Mouse (Mus musculus) heart, embryonic 13.5 days (tissue): ENCODE measurements around the gene Pex13. TPM values are rescaled to one million over a fixed set of nuclear protein-coding genes. Genes with fewer than 3 reads are reported as not detected.
A peak's percentile ranks its signal among the peaks of the same experiment; 100 is the strongest.

Source experiments
- ATAC-seq: fragments of 200-750 bp; cut with Nextera tagmentation; 2 replicates; pipeline ENCODE4 v1.8.0; 2017; ENCODE audit warnings: moderate TSS enrichment; ENCODE audit not compliant: insufficient number of reproducible peaks, low FRiP score, low TSS enrichment; ENCODE audit errors: extremely low read depth
- H3K27ac ChIP-seq: fragments of 300-500 bp; sonication (generic); replicated peaks from 2 replicates; pipeline ENCODE4 v1.5.1; 2015; ENCODE audit warnings: moderate library complexity, mild to moderate bottlenecking, inconsistent platforms
- H3K27me3 ChIP-seq: fragments of 300-500 bp; sonication (generic); replicated peaks from 2 replicates; pipeline ENCODE4 v1.6.1; 2015; ENCODE audit warnings: mild to moderate bottlenecking, inconsistent platforms
- H3K36me3 ChIP-seq: fragments of 300-500 bp; sonication (generic); 2 replicates; pipeline ENCODE4 v1.6.1; 2015; ENCODE audit warnings: mild to moderate bottlenecking, inconsistent platforms
- H3K4me1 ChIP-seq: fragments of 300-500 bp; sonication (generic); 2 replicates; pipeline ENCODE4 v1.6.1; 2015; ENCODE audit warnings: inconsistent platforms
- H3K4me2 ChIP-seq: fragments of 300-500 bp; sonication (generic); 2 replicates; pipeline ENCODE4 v1.6.1; 2015; ENCODE audit warnings: inconsistent platforms, mild to moderate bottlenecking, moderate library complexity
- H3K4me3 ChIP-seq: fragments of 300-500 bp; sonication (generic); 2 replicates; pipeline ENCODE4 v1.5.1; 2015; ENCODE audit warnings: moderate library complexity, mild to moderate bottlenecking, inconsistent platforms
- H3K9ac ChIP-seq: fragments of 300-500 bp; sonication (generic); 2 replicates; pipeline ENCODE4 v1.6.1; 2015; ENCODE audit warnings: inconsistent platforms, mild to moderate bottlenecking, moderate library complexity
- H3K9me3 ChIP-seq: fragments of 300-500 bp; sonication (generic); 2 replicates; pipeline ENCODE4 v1.6.1; 2016; ENCODE audit warnings: inconsistent platforms
- WGBS: fragments of 180-500 bp; shearing (Covaris S2); methylation state at CpG from one replicate; pipeline ENCODE4 v1.1.7; 2015; ENCODE audit warnings: mixed read lengths; 5-methylcytosine and 5-hydroxymethylcytosine counted together
- polyA plus RNA-seq: library from polyadenylated mRNA; unstranded; fragments of >200 nt; fragmentation: Nextera tagmentation; extraction: Ambion mirVana; gene quantifications from 2 replicates; pipeline ENCODE4 v1.2.1, GENCODE M21; 2015

The Pex13 gene
- polyA plus RNA-seq, 1 experiment from 2014 or later = 24.9 TPM

GRCm38 (mm10) chr11:23680435-23680950, 14.7 kb upstream of the Pex13 start:
- ATAC-seq = no peak
- H3K27me3 ChIP-seq = no peaks in the 10 kb centered on the region
- peaks cover 79% of the 10 kb centered on the region for H3K36me3 ChIP-seq
- H3K9me3 ChIP-seq = no peaks in the 10 kb centered on the region
- WGBS = 88% methylated on average over 6 of the region's 6 CpGs
- H3K4me2 ChIP-seq = no peak overlapping the region
- no peaks in the 10 kb centered on the region for H3K4me1 ChIP-seq
- H3K4me3 ChIP-seq = no peak overlapping the region
- H3K9ac ChIP-seq = no peak overlapping the region
- no peak overlapping the region for H3K27ac ChIP-seq

- Histone ChIP-seq H3K27me3 (no peaks in the 10 kb centered on the region), H3K4me2 (no peak overlapping the region), H3K4me1 (no peaks in the 10 kb centered on the region), H3K4me3 (no peak overlapping the region), H3K27ac (no peak overlapping the region), H3K9me3 (no peaks in the 10 kb centered on the region), H3K9ac (no peak overlapping the region), H3K36me3 (peaks cover 85% of the 10 kb centered on the region)
- no peak for ATAC-seq
- WGBS = 40% methylated on average over 3 of the region's 3 CpGs
These were observed 13.4 kb upstream of the Pex13 start for GRCm38 (mm10) chr11:23679044-23679642.

DNA sequence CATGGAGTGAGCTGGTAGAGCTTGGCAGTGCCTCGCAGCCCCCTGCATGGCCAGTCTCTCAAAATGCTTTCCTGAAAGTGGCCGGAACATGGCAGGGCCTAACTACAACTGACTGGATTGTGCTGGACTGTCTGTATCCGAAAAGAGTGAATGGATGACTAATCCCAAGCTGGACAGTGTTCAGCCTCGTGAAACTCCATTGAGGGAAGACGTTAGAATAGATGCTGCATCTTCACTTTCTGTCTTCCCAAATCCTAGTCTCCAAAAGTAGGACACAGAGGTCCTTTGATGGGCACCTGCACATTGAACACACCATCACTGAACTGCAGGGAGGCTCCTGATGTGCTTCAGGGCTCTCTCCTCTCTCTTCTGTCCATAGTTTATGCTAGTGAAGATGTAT, 10.3 kb upstream of the Pex13 start:
- H3K36me3 ChIP-seq = peaks cover 85% of the 10 kb centered on the region

DNA sequence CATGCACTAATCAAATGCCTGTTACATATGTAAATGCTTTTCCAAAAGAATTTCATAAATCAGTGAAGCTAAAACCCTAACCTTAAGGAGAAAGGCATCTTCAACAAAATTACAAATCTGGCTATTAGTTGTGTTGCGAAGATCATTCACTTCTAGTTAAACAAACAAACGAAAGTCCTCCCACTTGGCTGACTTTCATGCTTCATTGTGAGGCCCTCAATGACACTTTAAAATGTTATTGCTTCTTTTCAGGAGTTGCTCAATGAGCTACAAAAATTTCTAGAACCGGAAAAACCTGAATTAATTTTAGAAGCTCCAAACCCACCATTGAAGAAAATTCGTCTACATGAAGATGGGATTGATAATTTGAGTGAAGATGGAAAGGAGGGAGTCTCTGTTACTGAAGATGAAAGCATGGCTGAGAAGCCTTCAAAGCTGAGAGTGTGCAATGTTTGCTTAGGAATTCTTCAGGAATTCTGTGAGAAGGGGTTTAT, 6.5 kb upstream of the Pex13 start:
- H3K36me3 ChIP-seq = peaks cover 64% of the 10 kb centered on the region
- no peak for ATAC-seq

More for the DNA sequence above, 10.3 kb upstream of the Pex13 start:
- H3K27ac ChIP-seq = no peak overlapping the region
- no peaks in the 10 kb centered on the region for H3K9me3 ChIP-seq
- no peak overlapping the region for H3K4me2 ChIP-seq
- H3K4me3 ChIP-seq = no peak overlapping the region
- no peaks in the 10 kb centered on the region for H3K4me1 ChIP-seq
- no peak overlapping the region for H3K9ac ChIP-seq
- 91% methylated on average over 5 of the region's 5 CpGs for WGBS
- H3K27me3 ChIP-seq = no peaks in the 10 kb centered on the region
- ATAC-seq = no peak

DNA sequence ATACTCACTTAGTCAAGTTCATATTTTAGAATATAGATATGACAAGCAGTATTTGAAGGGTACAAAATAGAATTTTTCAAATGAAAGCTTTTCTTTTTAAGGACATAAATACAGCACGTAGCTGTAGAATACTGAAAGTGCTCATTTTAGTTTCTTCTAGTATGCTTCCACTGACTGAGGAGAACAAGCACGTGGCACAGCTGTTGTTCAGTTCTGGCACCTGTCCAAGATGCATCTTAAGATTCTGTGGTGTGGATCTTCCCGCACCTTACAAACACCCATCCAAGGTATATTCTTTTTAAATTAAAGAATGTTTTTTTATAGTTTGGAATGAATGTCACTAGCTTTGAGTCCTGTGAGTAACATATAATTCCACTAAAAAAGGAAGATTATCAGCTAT, 1.4 kb upstream of the Pex13 start:
- peak overlapping the region; percentile 84 for H3K4me3 ChIP-seq
- no peak for ATAC-seq
- H3K27ac ChIP-seq = no peak overlapping the region
- peaks cover 16% of the 10 kb centered on the region for H3K4me1 ChIP-seq
- H3K36me3 ChIP-seq = peaks cover 14% of the 10 kb centered on the region
- 47% methylated on average over 3 of the region's 3 CpGs for WGBS
- H3K9ac ChIP-seq = peak overlapping the region; percentile 96; the same call in 1 of the 2 replicates
- H3K9me3 ChIP-seq = no peaks in the 10 kb centered on the region
- H3K4me2 ChIP-seq = peak overlapping the region; percentile 74
- H3K27me3 ChIP-seq = no peaks in the 10 kb centered on the region

More for the DNA sequence above, 6.5 kb upstream of the Pex13 start:
- 85% methylated on average over 4 of the region's 4 CpGs for WGBS
- Histone ChIP-seq H3K4me2 (no peak overlapping the region), H3K27me3 (no peaks in the 10 kb centered on the region), H3K9me3 (no peaks in the 10 kb centered on the region), H3K4me1 (peaks cover under 1% of the 10 kb centered on the region), H3K27ac (no peak overlapping the region), H3K4me3 (no peak overlapping the region), H3K9ac (no peak overlapping the region)

- H3K4me2 ChIP-seq = peak overlapping the region; percentile 74
- WGBS = 7% methylated on average over 5 of the region's 5 CpGs
- H3K4me3 ChIP-seq = peak overlapping the region; percentile 84
- ATAC-seq = no peak
- peak overlapping the region; percentile 97 for H3K27ac ChIP-seq
- peaks cover 9% of the 10 kb centered on the region for H3K36me3 ChIP-seq
- peak overlapping the region; percentile 96 for H3K9ac ChIP-seq
- H3K9me3 ChIP-seq = no peaks in the 10 kb centered on the region
- H3K4me1 ChIP-seq = peaks cover 16% of the 10 kb centered on the region
- no peaks in the 10 kb centered on the region for H3K27me3 ChIP-seq
These were observed 767 bp upstream of the Pex13 start for GRCm38 (mm10) chr11:23666526-23666925.

DNA sequence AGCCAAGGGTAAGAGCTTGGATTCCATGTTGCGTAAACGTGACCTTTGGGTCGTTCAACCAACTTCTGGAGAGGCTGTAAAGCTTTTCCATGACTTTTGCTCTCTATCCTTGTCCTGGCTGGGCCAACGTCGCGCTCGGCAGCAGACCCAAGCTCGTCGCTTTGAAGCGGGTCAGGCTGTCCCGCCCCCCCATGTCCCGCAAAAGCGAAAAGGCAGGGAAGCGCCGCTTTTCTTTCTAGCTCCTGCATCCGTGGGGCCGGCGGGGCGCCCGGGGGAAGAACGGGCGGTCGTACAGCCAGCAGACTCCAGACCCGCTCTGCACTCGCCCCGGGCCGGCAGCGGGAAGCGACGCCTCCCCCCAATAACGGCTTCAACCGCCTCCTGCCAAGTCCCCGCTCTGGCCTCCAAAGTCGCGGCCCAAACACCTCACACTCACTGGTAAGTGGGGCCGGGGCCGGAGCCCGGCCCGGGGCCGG, 410 bp downstream of the Pex13 start, which contains the start of gene Pus10:
Gene Pus10, plus strand, starts transcription at position 364 of the 476 bp plus-strand sequence.
- Histone ChIP-seq H3K27ac (peak within 1 kb of the TSS; percentile 97), H3K4me3 (peak within 1 kb of the TSS; percentile 84), H3K36me3 (peaks cover 9% of the 10 kb centered on the region), H3K4me2 (peak within 1 kb of the TSS; percentile 74), H3K9me3 (no peaks in the 10 kb centered on the region), H3K9ac (peak within 1 kb of the TSS; percentile 96), H3K4me1 (peaks cover 16% of the 10 kb centered on the region), H3K27me3 (no peaks in the 10 kb centered on the region)
- WGBS = under 1% methylated on average over 40 of the region's 40 CpGs
- peak; percentile 42; the same call in 1 of the 2 replicates for ATAC-seq

GRCm38 (mm10) chr11:23664232-23664631, 1.5 kb downstream of the Pex13 start:
- no peak overlapping the region for H3K4me3 ChIP-seq
- peak overlapping the region; percentile 40; the same call in 1 of the 2 replicates for H3K4me2 ChIP-seq
- ATAC-seq = no peak

GRCm38 (mm10) chr11:23657791-23658190, 8.0 kb downstream of the Pex13 start:
- WGBS = 65% methylated on average over 2 of the region's 2 CpGs
- H3K9ac ChIP-seq = no peak overlapping the region
- no peak for ATAC-seq
- no peak overlapping the region for H3K4me2 ChIP-seq
- H3K36me3 ChIP-seq = peaks cover 11% of the 10 kb centered on the region
- H3K27me3 ChIP-seq = no peaks in the 10 kb centered on the region
- no peak overlapping the region for H3K4me3 ChIP-seq
- H3K4me1 ChIP-seq = peaks cover 2% of the 10 kb centered on the region; the same call in 1 of the 2 replicates
- no peaks in the 10 kb centered on the region for H3K9me3 ChIP-seq
- no peak overlapping the region for H3K27ac ChIP-seq

More at GRCm38 (mm10) chr11:23664232-23664631, 1.5 kb downstream of the Pex13 start:
- Histone ChIP-seq H3K27ac (no peak overlapping the region), H3K9me3 (no peaks in the 10 kb centered on the region), H3K27me3 (no peaks in the 10 kb centered on the region), H3K4me1 (peaks cover 16% of the 10 kb centered on the region), H3K36me3 (peaks cover 8% of the 10 kb centered on the region), H3K9ac (no peak overlapping the region)

DNA sequence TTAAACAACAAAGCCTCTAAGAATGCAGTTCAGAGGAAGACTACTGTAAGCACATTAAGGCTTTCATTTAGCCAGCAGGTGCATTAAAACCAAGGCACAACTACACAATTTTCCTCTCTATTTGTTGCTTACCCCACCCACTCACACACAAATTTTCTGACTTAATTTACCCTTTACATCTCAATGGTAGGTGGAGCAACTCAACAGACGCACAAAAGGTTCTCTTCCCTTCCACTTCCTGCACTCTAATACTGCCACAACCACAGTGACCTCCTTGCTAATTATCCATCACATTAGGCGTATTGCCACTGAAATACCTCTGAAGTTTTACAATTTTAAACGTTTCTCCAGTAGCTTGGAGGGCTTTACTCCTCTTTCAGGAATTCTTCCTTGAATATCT, 12.1 kb downstream of the Pex13 start:
- Histone ChIP-seq H3K4me3 (no peak overlapping the region), H3K36me3 (peaks cover 37% of the 10 kb centered on the region), H3K27ac (no peak overlapping the region), H3K4me2 (no peak overlapping the region), H3K9me3 (no peaks in the 10 kb centered on the region), H3K9ac (no peak overlapping the region), H3K4me1 (no peaks in the 10 kb centered on the region), H3K27me3 (no peaks in the 10 kb centered on the region)
- ATAC-seq = no peak
- 72% methylated on average over 3 of the region's 3 CpGs for WGBS

DNA sequence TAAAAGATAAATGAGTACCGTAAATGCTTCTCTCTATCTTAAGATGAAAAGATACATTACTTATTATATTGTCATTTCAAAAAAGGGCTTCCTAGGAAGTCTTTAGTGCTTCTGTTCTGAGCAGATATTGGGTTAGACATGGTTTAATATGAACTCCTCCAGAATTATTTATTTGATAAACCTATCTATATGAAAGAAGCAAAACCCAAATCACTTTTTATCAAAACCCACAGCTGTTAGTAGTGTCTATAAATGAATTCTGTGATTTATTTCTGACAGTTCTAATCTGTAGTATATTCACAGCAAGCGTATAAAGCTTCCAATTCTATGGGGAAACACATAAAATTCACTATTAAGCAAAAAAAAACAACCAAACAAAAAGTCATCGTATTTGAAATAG, 17.9 kb downstream of the Pex13 start:
- Histone ChIP-seq H3K27me3 (no peaks in the 10 kb centered on the region), H3K9me3 (no peaks in the 10 kb centered on the region), H3K36me3 (peaks cover 65% of the 10 kb centered on the region), H3K27ac (no peak overlapping the region), H3K4me2 (no peak overlapping the region), H3K4me3 (no peak overlapping the region), H3K4me1 (no peaks in the 10 kb centered on the region), H3K9ac (no peak overlapping the region)
- WGBS = 93% methylated on average over 3 of the region's 3 CpGs
- no peak for ATAC-seq

DNA sequence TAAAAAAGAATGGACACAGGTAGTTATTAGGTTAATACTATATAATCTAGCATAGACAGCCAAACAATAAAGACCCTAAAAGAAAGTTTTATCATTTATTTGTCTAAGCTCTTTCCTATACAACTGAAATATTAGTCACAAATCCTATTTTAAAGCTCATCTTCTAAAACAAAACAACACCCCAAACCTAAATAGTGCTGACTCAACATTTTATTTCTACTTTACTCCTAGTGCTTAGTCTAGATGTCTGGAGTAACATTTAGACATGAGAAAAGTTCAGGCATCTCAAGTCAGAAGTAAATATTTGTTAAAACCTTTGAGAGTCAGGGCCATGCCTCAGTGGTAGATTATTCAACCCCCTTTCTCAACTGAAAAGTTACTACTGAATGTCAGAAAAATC, 18.3 kb downstream of the Pex13 start:
- Histone ChIP-seq H3K27me3 (no peaks in the 10 kb centered on the region), H3K36me3 (peaks cover 69% of the 10 kb centered on the region), H3K9me3 (peaks cover 3% of the 10 kb centered on the region; the same call in 1 of the 2 replicates), H3K27ac (no peak overlapping the region), H3K4me2 (no peak overlapping the region), H3K4me1 (no peaks in the 10 kb centered on the region), H3K4me3 (no peak overlapping the region), H3K9ac (no peak overlapping the region)
- no peak for ATAC-seq
